Mouse (Mus musculus): ENCODE measurements around the gene Eif2ak1.
"Not testable (repeated sequence)": the region's sequence is repeated elsewhere in the genome, so short reads cannot be mapped to it uniquely, and the experiment has no call there.

Eif2ak1 gene

DNA sequence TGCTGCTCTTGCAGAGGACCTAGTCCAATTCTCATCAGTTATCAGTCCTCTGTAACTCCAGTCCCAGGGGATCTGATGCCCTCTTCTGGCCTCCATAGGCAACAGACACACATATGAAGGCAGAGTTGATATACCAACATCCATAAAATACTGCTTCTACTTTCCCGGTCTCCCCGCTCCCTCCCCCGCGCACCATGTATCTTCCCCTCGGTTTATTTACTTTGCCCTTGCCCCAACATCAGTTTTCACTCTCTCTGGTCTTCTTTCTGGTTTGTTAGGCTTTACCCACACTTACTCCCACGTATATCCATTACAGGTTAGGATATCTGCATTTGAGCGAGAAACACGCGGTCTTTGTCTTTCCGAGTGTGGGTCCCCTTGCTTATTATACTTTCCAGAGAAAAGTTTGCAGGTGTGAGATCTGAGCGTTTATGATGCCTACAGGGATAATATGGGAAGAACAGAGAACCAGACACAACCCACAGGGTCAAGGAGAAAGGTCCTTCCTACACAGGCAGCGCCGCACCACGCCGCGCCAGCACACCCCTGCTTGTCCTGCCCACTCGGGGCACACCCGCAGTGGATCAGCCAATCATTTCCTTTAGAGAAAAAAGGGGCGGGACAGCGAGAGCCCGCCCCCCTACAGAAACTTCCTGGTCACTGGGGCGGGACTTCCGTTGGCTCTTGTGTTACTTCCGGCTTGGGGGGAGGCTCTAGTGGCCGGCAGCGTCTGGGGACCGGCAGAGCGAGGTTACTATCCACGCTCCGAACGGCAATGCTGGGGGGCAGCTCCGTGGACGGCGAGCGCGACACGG, at the start of gene Eif2ak1:
TSS of gene Eif2ak1 (plus strand) at position 673 of the 815 bp plus-strand sequence.
- peak; percentile 96 for DNase-seq (ENCODE audit: low spot score)

- DNase-seq (ENCODE audit: low spot score): no peak
Measured at GRCm38 (mm10) chr5:143781951-143782350, 35.6 kb upstream of the Eif2ak1 start.

GRCm38 (mm10) chr5:143785391-143785790, 32.2 kb upstream of the Eif2ak1 start:
- DNase-seq (ENCODE audit: low spot score): no peak

DNA sequence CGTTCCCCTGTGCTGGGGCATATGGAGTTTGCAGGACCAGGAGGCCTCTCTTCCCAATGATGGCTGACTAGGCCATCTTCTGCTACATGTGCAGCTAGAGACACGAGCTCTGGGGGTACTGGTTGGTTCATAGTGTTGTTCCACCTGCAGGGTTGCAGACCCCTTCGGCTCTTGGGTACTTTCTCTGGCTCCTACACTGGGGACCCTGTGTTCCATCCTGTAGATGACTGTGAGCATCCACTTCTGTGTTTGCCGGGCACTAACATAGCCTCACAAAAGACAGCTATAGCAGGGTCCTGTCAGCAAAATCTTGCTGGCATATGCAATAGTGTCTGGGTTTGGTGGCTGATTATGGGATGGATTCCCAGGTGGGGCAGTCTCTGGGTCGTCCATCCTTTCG, 16.4 kb upstream of the Eif2ak1 start:
- DNase-seq (ENCODE audit: low spot score): not testable (repeated sequence)

DNA sequence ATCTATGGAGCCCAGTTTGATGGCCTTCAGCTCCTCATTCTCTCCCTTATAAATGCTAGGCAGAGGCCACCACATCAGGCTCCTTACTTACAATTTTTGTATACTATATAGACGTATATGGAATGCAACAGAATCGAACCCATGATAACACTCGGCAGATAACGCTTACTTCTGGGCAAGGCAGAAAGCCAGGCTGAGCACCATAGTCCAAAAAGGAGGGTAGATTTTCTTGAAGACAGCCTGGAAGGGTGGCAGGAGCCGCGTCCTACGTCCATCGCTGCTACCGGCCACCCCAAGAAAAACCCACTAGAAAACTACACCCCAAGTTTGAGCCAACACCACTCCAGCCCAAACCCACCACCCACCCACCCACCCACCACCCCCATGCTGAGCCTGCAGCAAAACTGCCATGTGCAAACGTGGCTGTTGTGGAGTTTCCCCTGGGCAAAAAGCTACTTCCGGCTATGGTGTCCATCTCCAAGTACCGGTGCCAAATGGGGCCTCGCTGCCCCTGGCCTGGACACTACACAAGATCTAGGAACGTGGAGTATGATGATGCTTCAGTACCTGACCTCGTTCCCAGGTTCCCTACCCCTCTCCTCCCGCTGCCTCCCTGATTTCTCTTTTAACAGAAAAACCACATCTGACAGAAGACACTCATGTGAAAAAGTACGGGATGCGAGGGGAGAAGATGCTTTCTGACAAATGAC, 13.4 kb upstream of the Eif2ak1 start:
- no peak for DNase-seq (ENCODE audit: low spot score)

GRCm38 (mm10) chr5:143807268-143807667, 10.3 kb upstream of the Eif2ak1 start:
- DNase-seq (ENCODE audit: low spot score): no peak

DNA sequence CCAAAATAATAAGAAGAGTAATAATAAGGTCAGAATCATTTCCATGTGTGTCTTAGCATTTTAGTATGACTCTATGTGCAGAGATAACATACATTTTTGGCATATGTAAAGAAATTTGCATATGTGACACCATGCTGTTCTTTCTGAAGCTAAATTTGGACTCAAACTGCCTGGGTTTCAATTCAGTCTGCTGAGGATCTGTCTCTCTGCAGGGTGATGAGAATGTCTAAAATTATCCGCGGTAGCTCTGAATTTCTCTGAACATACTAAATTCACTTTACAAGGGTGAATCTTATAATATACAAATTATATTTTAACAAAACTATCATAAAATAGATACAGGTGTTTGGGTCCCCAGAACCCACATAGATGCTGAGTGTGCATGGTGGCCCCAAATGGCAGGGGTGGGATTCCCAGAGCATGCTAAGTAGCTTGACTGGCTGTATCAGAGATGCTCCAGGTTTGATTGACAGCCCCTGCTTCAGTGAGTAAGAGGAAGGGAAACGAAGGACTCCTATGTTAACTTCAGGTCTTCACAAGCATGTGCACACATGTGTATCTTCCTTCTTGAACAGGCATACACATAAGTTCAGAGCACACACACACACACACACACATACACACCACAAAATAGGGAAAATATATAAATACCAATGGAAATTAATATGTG, 8.0 kb upstream of the Eif2ak1 start:
- no peak for DNase-seq (ENCODE audit: low spot score)

- no peak for DNase-seq (ENCODE audit: low spot score)
Measured at GRCm38 (mm10) chr5:143811653-143812052, 5.9 kb upstream of the Eif2ak1 start.

GRCm38 (mm10) chr5:143814626-143815025, 3.0 kb upstream of the Eif2ak1 start:
- DNase-seq (ENCODE audit: low spot score): no peak

DNA sequence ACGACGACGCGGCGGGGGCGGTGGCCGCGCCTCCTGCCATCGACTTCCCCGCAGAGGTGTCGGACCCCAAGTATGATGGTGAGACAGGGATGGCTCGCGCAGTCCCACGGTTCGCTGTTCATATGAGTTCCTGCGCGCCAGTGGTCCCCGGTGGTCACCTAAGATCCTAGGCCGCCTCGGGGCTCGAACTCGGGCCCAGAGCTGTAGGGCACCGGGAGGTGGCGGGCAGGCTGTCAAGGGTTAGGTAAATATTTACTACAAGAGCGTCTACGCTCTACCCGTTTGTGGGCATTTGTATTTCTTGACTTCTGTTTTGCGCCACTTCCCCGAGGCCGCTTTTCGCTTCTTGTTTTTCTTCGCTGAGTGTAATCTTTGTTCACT, 333 bp downstream of the Eif2ak1 start:
- DNase-seq (ENCODE audit: low spot score): no peak

DNA sequence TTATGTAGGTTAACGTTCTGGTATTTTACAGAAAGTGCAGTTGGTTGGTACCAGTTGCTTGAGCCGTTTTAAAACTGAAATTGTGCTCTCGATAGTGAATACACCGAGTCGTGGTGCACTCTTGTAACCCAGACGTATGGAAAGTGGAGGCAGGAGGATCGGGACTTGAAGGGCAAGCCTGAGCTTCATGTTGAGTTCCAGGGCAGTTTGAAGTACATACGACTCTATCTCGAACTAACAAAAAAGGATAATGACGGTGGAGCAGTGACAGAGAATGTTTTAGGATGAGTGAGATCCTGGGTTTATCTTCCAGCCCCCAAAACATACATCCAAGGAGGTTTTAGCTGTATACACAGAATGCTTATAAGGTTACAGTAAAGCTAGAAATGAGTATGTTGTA, 873 bp downstream of the Eif2ak1 start:
- peak; percentile 48 for DNase-seq (ENCODE audit: low spot score)

DNA sequence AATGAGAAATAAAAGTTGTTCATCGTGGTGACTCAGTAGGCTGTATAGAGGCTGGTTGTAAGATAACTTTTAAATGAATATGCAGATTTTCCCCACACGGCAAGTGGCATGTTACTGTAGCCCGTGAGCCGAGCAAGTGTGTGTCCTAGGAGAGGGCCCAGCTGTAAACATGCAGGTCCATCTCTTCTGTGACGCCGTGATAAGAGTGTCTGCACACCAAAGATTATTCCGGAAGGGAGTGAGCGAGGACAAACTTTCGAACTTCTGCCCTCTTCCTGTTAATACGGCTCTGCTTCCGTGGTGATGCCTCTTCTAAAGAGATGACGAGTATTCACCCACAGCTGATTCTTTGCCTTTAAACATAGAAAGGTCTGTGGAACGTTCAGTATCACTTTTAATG, 1.4 kb downstream of the Eif2ak1 start:
- peak; percentile 99 for DNase-seq (ENCODE audit: low spot score)

DNA sequence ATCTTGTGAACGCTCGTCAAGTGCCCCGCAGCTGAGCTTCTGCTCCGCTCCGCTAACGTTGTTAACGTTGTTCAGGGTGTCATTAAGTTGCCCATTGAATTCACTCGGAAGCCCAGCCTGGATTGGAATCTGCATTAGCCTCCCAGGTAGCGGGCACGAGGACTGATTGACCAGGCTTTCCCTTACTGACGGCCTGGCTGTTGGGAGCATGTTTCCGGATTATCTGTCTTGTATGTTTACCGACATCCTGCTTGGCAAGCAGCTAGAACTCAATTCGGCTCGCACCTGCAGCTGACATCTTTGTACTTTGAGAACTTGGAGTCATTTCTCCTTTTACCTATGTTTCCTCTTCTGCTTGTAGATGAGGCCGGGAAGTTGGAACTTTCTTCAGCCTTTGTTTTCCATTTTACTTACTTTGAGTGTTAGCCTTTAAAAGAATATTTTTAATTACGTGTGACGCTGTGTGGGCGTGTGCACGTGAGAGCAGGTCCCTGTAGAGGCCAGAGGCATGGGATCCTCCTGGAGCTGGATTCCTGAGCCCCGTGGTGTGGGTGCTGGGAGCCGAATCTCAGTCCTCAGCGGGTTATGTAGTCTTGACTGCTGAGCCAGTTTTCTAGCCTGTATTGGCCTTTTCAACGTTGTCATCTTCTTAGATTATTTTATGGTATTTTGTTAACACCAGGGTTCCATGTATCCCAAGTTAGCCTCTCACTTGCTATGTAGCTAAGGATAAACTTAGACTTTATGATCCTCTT, 2.5 kb downstream of the Eif2ak1 start:
- DNase-seq (ENCODE audit: low spot score): no peak

- no peak for DNase-seq (ENCODE audit: low spot score)
Measured at GRCm38 (mm10) chr5:143820820-143821219, 3.2 kb downstream of the Eif2ak1 start.

- DNase-seq (ENCODE audit: low spot score): no peak
Measured at GRCm38 (mm10) chr5:143871547-143872169, 54.1 kb downstream of the Eif2ak1 start.

DNA sequence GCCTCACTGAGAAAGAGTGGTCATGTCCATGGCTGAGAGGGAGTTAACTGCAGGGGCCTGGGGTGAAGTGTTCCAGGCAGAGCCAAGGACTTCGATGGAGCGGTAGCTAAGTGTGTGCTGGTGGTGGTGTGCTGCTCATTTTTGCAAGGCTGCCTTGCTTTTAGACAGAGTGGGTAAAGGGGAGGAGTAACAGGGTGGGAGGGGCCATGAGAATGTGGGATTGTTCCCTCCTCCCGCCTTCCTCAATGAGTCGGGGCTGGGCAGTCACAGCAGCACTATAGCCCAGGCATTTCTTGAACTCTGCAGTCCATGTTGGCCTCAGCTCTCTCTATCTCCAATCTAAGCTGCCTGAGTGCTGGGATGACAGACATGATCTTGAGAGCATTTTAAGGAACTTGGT, 57.0 kb downstream of the Eif2ak1 start:
- no peak for DNase-seq (ENCODE audit: low spot score)

DNA sequence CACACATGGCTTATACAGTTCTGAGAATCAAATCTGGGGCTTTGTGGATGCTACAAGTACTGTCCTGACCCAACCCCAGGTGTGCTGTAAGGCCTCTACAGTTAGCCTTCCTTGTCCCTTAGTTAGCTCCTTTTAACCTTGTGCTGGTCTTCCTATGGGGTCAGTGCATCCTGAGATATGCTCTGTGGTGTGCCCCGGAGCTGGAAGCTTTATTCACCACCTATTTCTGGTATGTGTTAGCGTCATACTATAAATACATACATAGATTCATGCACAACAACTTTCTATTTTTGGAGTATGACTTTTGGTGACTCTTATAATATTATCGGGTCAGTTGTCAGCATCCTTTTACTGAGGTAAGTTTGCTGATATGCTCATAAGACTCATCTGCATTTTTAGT, 67.7 kb downstream of the Eif2ak1 start:
- DNase-seq (ENCODE audit: low spot score): no peak

- no peak for DNase-seq (ENCODE audit: low spot score)
Measured at GRCm38 (mm10) chr5:143890741-143891140, 73.2 kb downstream of the Eif2ak1 start.

DNA sequence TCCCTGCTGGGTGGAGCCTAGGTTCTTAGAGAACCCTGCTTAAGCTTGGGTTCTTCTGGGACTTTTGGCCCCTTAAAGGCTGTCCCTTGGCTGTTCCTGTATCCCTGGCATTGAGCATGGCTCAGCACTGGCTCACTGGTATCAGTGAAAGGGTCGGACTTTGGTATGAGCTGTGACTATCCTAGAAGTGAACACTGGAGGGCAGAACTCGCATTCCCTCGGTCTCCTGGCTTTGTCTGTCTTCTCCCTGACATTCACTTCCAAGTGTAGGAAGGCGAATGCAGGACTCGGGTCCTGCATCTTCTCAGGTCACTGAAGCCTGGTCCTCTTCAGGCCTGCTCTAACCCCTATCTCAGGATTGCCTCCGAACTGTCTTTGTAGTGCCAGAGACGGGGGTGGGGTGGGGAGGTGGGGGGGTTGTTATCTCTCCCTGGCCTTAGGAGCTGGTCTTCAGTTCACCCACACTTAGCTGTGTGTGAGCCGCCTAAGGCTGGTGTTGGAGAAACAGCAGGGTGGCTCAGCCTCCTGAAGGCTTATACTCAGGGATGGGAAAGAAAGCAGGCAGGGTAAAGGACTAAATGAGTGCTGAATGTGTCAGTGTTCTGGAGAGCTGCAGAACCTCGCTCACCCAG, 74.8 kb downstream of the Eif2ak1 start:
- no peak for DNase-seq (ENCODE audit: low spot score)

DNA sequence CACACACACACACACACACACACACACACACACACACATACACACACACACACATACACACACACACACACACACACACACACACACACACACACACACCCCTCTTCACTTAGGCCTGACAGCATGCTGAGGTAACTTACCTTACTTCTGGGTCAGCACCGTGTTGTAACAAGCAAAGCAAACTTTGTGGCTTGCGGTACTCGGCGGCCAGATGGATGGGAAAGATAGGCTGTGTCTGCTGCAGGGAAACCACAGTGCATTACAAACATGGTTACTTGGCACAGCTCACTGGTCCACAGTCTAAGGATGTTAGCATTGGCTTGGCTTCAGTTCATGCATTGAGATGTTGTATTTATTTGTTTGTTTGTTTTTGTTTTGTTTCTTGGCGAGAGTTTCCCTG, 75.8 kb downstream of the Eif2ak1 start:
- DNase-seq (ENCODE audit: low spot score): peak; percentile 31

DNA sequence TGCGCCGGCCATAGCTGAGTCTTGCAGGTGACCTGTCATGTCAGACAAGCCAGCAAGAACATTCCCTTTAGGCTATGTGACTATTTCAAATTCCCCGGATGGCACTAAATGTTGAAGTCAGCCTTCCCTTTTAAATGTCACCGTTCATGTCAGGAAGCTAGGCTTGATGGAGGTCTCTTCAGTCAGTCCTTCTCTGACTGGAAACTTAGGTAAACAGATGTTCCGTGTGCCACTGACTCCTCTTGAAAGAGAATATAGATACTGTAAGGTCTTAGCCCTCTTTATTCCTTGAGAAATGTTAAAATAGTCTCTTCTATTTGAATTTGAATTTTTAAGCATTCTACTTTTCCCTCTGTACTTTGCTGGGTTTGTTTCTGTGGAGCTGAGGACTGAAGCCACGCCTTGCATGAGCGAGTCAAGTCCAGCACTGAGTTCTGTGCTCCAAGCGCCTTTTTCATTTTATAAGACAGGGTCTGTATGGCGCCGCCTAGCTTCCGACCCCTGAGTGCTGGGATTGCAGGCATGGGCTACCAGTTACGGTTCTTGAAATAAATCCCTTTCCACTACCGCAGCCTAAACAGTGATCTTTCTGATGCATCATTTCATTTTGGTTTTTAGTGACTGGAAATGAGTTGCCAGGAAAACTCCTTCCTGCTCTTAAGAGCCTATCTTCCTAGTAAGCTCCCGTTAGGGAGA, 80.2 kb downstream of the Eif2ak1 start, which contains the start of gene Ankrd61:
TSS of gene Ankrd61 (minus strand) at position 51 of the 696 bp plus-strand sequence.
- DNase-seq (ENCODE audit: low spot score): no peak
